Mouse (Mus musculus) lung, postnatal 0 days (tissue): ENCODE results near the gene Cyb5rl. TPM values are rescaled to one million over a fixed set of nuclear protein-coding genes. Genes with fewer than 3 reads are reported as not detected.
A peak's percentile ranks its signal among the peaks of the same experiment; 100 is the strongest.

ENCODE experiments used
- ATAC-seq: fragments of 200-750 bp; cut with Nextera tagmentation; 2 replicates; pipeline ENCODE4 v1.8.0; 2017; ENCODE audit warnings: moderate library complexity
- DNase-seq: peaks from one replicate; pipeline ENCODE4 v3.0.0-alpha.2; 2016; ENCODE audit warnings: low spot score
- H3K27ac ChIP-seq: fragments of 300-500 bp; sonication (generic); 2 replicates; pipeline ENCODE4 v1.5.1; 2014; ENCODE audit warnings: antibody characterized with exemption, mild to moderate bottlenecking, low read length, mixed read lengths
- H3K27me3 ChIP-seq: fragments of 300-500 bp; sonication (generic); replicated peaks from 2 replicates; pipeline ENCODE4 v1.6.1; 2014; ENCODE audit warnings: low read length, mixed read lengths; ENCODE audit not compliant: insufficient read depth
- H3K36me3 ChIP-seq: fragments of 300-500 bp; sonication (generic); 2 replicates; pipeline ENCODE4 v1.6.1; 2014; ENCODE audit warnings: low read length, mixed read lengths; ENCODE audit not compliant: insufficient read depth
- H3K4me1 ChIP-seq: fragments of 300-500 bp; sonication (generic); 2 replicates; pipeline ENCODE4 v1.6.1; 2014; ENCODE audit warnings: antibody characterized with exemption, low read depth, low read length, mixed read lengths; ENCODE audit not compliant: insufficient read depth
- H3K4me2 ChIP-seq: fragments of 300-500 bp; sonication (generic); replicated peaks from 2 replicates; pipeline ENCODE4 v1.6.1; 2014; ENCODE audit warnings: low read depth, mild to moderate bottlenecking, low read length, moderate library complexity, mixed read lengths
- H3K4me3 ChIP-seq: fragments of 300-500 bp; sonication (generic); 2 replicates; pipeline ENCODE4 v1.5.1; 2014; ENCODE audit warnings: low read depth, low read length
- H3K9ac ChIP-seq: fragments of 300-500 bp; sonication (generic); replicated peaks from 2 replicates; pipeline ENCODE4 v1.6.1; 2014; ENCODE audit warnings: low read depth, mild to moderate bottlenecking
- H3K9me3 ChIP-seq: fragments of 300-500 bp; sonication (generic); 2 replicates; pipeline ENCODE4 v1.6.1; 2016; ENCODE audit warnings: low read length, mixed read lengths
- CTCF ChIP-seq: IDR thresholded peaks from 2 replicates; pipeline ENCODE4 v1.5.1; 2016; ENCODE audit warnings: antibody characterized with exemption, mild to moderate bottlenecking
- EP300 ChIP-seq: IDR thresholded peaks from 2 replicates; pipeline ENCODE4 v1.6.1; 2016; ENCODE audit warnings: antibody characterized with exemption, mild to moderate bottlenecking, control low read depth
- WGBS: fragments of 180-500 bp; shearing (Covaris S2); extraction: QIAGEN DNeasy Blood & Tissue Kit; methylation state at CpG from one replicate; pipeline ENCODE4 v1.1.7; 2014; 5-methylcytosine and 5-hydroxymethylcytosine counted together
- polyA plus RNA-seq: library from polyadenylated mRNA; unstranded; fragments of >200 nt; fragmentation: Nextera tagmentation; extraction: Ambion mirVana; gene quantifications from 2 replicates; pipeline ENCODE4 v1.2.1, GENCODE M21; 2015

The Cyb5rl gene
- polyA plus RNA-seq, 1 experiment from 2014 or later = 5.4 TPM

DNA sequence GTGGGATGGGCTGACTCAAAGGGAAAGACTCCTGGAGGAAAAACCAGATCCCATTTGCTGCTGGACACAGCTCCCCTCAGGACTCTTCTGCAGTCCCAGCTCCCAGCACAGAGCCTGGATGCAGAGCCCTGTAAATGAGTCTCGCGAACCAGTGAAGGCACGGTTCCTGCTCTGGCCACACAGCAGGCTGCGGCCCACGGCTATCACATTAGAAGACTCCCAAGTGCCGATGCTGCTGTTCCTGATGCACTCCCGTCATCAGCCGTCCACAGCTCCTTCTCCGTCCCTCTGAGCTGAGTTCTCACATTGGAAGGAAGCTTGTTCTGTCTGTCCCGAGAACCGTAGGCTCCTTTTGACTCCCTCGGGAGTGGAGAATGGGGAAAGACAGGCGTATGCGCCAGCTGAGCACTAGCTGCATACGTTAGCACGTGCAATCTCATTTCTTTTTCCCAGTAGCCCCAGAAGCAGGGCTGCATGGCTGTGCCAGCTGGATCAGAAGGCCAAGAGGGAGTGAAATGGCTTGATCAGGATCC lies 30.1 kb downstream of the Cyb5rl start, which contains the start of gene Cdcp2:
Gene Cdcp2 (plus strand): TSS at position 51 of the 533 bp plus-strand sequence.
- ATAC-seq = no peak

DNA sequence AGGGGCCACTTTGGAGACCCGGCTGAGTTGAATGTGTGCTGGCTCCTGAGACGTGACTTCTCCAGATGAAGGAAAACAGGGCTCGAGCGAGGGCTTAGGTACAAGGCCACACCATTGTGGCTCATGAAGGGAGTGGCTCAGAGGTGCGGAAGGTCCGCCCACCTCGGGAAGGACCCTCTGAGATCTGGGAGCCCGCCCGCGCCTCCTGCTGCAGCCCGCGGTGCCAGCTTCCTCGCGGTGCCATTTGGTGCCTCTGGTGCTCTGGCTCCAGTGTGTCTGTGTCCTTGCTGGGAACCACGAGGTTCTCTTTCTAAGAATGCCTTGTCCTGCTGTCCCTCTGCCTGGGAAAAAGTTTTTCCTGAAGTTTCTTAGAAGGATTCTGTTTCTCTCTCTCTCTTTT lies 31.1 kb downstream of the Cyb5rl start:
- H3K27me3 ChIP-seq = no peaks in the 10 kb centered on the region
- TF ChIP-seq EP300 = no peak
- no peak for TF ChIP-seq CTCF
- WGBS = 53% methylated on average over 15 of the region's 15 CpGs
- H3K9ac ChIP-seq = no peak overlapping the region
- no peak overlapping the region for H3K4me2 ChIP-seq
- DNase-seq = no peak
- no peaks in the 10 kb centered on the region for H3K9me3 ChIP-seq
- H3K27ac ChIP-seq = no peak overlapping the region
- no peak overlapping the region for H3K4me3 ChIP-seq
- H3K4me1 ChIP-seq = no peaks in the 10 kb centered on the region
- H3K36me3 ChIP-seq = no peaks in the 10 kb centered on the region
- no peak for ATAC-seq

More for the DNA sequence above, 30.1 kb downstream of the Cyb5rl start, which contains the start of gene Cdcp2:
- H3K4me3 ChIP-seq = no peak within 1 kb of the TSS
- no peaks in the 10 kb centered on the region for H3K27me3 ChIP-seq
- WGBS = 70% methylated on average over 16 of the region's 16 CpGs
- no peak within 1 kb of the TSS for H3K4me2 ChIP-seq
- no peak for DNase-seq
- no peak for TF ChIP-seq EP300
- TF ChIP-seq CTCF = no peak
- no peak within 1 kb of the TSS for H3K27ac ChIP-seq
- no peaks in the 10 kb centered on the region for H3K36me3 ChIP-seq
- no peak within 1 kb of the TSS for H3K9ac ChIP-seq
- H3K4me1 ChIP-seq = no peaks in the 10 kb centered on the region
- no peaks in the 10 kb centered on the region for H3K9me3 ChIP-seq

DNA sequence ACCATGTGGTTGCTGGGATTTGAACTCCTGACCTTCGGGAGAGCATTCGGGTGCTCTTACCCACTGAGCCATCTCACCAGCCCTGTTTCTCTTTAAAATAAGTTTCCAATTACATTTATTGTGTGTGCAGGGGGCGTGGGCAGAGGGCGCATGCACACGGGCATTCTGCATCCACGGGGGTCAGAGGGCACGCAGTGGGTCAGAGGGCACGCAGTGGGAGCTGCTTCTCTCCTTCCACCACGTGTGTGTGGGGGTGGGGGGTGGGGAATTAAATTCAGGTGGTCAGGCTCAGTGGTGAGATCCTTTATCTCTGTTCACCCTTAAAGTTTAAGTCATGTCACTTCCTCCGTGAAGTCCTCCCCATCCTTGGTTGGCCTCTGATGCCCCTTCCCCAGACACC lies 31.6 kb downstream of the Cyb5rl start:
- Histone ChIP-seq H3K4me3 (no peak overlapping the region), H3K27me3 (no peaks in the 10 kb centered on the region), H3K27ac (no peak overlapping the region), H3K9ac (no peak overlapping the region), H3K4me1 (no peaks in the 10 kb centered on the region), H3K4me2 (no peak overlapping the region), H3K9me3 (no peaks in the 10 kb centered on the region), H3K36me3 (no peaks in the 10 kb centered on the region)
- TF ChIP-seq EP300 (no peak), CTCF (no peak)
- ATAC-seq (no peak), DNase-seq (no peak)
- 76% methylated on average over 10 of the region's 10 CpGs for WGBS

DNA sequence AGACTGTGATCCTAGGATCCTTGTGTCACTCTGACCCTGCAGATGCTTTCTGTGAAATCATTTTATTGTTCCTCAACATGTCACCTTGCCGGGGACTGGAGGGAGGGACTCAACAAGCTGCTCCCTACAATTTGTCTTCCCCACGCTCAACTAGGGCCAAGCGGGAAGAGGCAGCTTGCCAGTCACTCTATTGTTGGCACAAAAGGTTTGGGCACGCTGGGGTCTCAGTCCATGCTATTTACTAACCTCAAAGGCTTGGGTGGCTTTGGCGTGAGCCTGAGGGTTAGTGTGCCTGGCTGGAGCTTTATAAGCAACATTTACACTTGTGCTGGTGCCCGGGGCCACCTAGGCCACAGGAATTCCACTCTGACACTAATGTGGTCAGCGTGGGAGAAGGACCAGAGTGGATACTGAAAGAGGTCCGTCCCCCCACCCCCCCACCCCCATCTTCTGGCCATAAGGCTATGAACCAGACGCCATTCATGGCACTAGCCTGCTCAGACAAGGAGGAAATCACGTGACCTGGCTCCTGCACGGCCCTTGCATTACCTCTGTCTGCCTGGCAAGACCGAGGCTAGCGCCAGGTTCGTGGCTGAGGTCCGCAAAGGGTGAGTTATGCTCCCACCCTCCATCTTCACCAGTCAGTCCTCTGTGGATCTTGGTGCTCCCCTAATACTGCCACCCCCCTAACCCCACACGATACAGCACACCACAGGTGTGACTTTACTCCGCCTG lies 32.2 kb downstream of the Cyb5rl start:
- Histone ChIP-seq H3K27ac (no peak overlapping the region), H3K4me2 (no peak overlapping the region), H3K9me3 (no peaks in the 10 kb centered on the region), H3K9ac (no peak overlapping the region), H3K4me1 (no peaks in the 10 kb centered on the region), H3K36me3 (no peaks in the 10 kb centered on the region), H3K4me3 (no peak overlapping the region), H3K27me3 (no peaks in the 10 kb centered on the region)
- no peak for TF ChIP-seq CTCF
- TF ChIP-seq EP300 = no peak
- WGBS = 72% methylated on average over 17 of the region's 17 CpGs
- DNase-seq (no peak), ATAC-seq (no peak)

DNA sequence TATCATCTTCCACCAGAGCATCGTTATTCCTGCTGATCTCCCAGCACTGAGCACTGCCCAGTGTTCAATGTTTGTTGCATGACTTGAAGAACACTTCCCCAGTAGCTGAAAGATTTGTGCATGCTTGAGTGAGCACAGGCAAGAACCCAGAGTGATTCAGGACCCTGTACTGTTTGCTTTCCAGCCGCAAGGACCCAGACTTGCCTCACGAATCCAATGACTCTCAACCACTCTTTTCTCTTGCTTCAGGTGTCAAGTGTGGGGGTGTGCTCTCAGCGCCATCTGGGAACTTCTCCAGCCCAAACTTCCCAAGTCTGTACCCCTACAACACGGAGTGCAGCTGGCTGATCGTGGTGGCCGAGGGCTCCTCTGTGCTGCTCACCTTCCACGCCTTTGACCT lies 35.4 kb downstream of the Cyb5rl start:
- Histone ChIP-seq H3K9ac (no peak overlapping the region), H3K4me2 (no peak overlapping the region), H3K4me1 (no peaks in the 10 kb centered on the region), H3K4me3 (no peak overlapping the region), H3K27ac (no peak overlapping the region), H3K36me3 (no peaks in the 10 kb centered on the region), H3K27me3 (no peaks in the 10 kb centered on the region), H3K9me3 (no peaks in the 10 kb centered on the region)
- peak; percentile 68 for ATAC-seq
- WGBS = 54% methylated on average over 8 of the region's 8 CpGs
- TF ChIP-seq CTCF (no peak), EP300 (0 out of 2 replicates have a peak, but pooled peaks have one; percentile 8)
- peak; percentile 59 for DNase-seq

DNA sequence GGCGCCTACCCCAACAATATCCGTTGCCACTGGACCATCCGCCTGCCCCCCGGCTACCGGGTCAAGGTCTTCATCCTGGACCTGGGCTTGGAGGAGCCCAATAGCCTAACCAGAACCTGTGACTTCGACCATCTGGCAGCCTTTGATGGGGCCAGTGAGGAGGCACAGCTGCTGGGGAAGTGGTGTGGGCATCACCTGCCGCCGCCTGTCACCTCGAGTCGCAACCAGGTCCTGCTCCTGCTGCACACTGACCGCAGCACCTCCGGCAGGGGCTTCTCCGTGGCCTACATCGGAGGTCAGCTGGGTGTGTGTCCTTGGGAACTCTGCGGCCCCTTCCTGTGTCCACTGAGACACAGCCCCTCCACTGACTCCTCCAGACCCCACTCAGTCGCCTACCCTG lies 40.0 kb downstream of the Cyb5rl start:
- Histone ChIP-seq H3K27ac (no peak overlapping the region), H3K27me3 (no peaks in the 10 kb centered on the region), H3K36me3 (no peaks in the 10 kb centered on the region), H3K9ac (no peak overlapping the region), H3K4me2 (no peak overlapping the region), H3K4me1 (no peaks in the 10 kb centered on the region), H3K4me3 (no peak overlapping the region), H3K9me3 (no peaks in the 10 kb centered on the region)
- ATAC-seq = no peak
- DNase-seq = no peak
- TF ChIP-seq EP300 (no peak), CTCF (no peak)
- 90% methylated on average over 16 of the region's 16 CpGs for WGBS
